Mouse (Mus musculus) stomach, embryonic 16.5 days (tissue): ENCODE measurements around the gene Sox1. TPM values are rescaled to one million over a fixed set of nuclear protein-coding genes. Genes with fewer than 3 reads are reported as not detected.

Source experiments
- ATAC-seq: fragments of 200-750 bp; cut with Nextera tagmentation; 2 replicates; pipeline ENCODE4 v1.8.0; 2017; ENCODE audit warnings: moderate number of reproducible peaks, moderate TSS enrichment; ENCODE audit not compliant: insufficient read depth, low FRiP score
- H3K27ac ChIP-seq: fragments of 300-500 bp; sonication (generic); 2 replicates; pipeline ENCODE4 v1.5.1; 2014; ENCODE audit warnings: low read length
- H3K27me3 ChIP-seq: fragments of 300-500 bp; sonication (generic); 2 replicates; pipeline ENCODE4 v1.6.1; 2014; ENCODE audit warnings: low read length, control low read depth, mixed read lengths; ENCODE audit not compliant: control insufficient read depth, insufficient read depth
- H3K36me3 ChIP-seq: fragments of 300-500 bp; sonication (generic); 2 replicates; pipeline ENCODE4 v1.6.1; 2014; ENCODE audit warnings: low read length; ENCODE audit not compliant: control insufficient read depth, insufficient read depth
- H3K4me1 ChIP-seq: fragments of 300-500 bp; sonication (generic); 2 replicates; pipeline ENCODE4 v1.6.1; 2014; ENCODE audit warnings: low read length, control low read depth, mixed read lengths; ENCODE audit not compliant: control insufficient read depth, insufficient read depth
- H3K4me2 ChIP-seq: fragments of 300-500 bp; sonication (generic); 2 replicates; pipeline ENCODE4 v1.6.1; 2014; ENCODE audit warnings: low read depth, low read length, mixed read lengths
- H3K4me3 ChIP-seq: fragments of 300-500 bp; sonication (generic); replicated peaks from 2 replicates; pipeline ENCODE4 v1.5.1; 2014; ENCODE audit warnings: mild to moderate bottlenecking, low read length
- H3K9ac ChIP-seq: fragments of 300-500 bp; sonication (generic); 2 replicates; pipeline ENCODE4 v1.6.1; 2014; ENCODE audit warnings: low read length
- H3K9me3 ChIP-seq: fragments of 300-500 bp; sonication (generic); replicated peaks from 2 replicates; pipeline ENCODE4 v1.6.1; 2016; ENCODE audit warnings: low read length, control low read depth; ENCODE audit not compliant: control insufficient read depth
- WGBS: fragments of 180-500 bp; shearing (Covaris S2); extraction: QIAGEN DNeasy Blood & Tissue Kit; methylation state at CpG from one replicate; pipeline ENCODE4 v1.1.7; 2014; 5-methylcytosine and 5-hydroxymethylcytosine counted together
- microRNA-seq: library from miRNA; unstranded; fragments of <30 nt; microRNA quantifications from one replicate; pipeline ENCODE4, GENCODE M21; 2016
- polyA plus RNA-seq: library from polyadenylated mRNA; unstranded; fragments of >200 nt; fragmentation: Nextera tagmentation; extraction: Ambion mirVana; gene quantifications from 2 replicates; pipeline ENCODE4 v1.2.1, GENCODE M21; 2015

The Sox1 gene
- polyA plus RNA-seq, 1 experiment from 2014 or later: not detected

DNA sequence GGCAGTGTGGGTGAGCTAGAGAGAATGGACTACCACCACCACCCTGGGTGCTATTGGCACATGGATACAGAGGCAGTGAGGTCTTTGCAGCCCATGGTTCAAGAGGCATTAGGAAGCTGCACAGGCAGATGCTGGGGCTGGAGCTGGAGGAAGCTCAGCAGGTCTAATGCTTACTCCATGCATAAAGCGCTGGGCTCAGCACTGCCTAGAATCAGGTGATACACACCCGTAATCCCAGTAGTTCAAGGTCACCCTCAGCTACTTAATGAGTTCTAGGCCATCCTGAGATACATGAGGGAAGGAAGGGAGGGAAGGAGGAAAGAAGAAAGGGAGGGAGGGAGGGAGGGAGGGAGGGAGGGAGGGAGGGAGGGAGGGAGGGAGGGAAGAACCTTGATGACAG lies 50.2 kb downstream of the Sox1 start:
- 47% methylated on average over 2 of the region's 2 CpGs for WGBS
- no peak for ATAC-seq

DNA sequence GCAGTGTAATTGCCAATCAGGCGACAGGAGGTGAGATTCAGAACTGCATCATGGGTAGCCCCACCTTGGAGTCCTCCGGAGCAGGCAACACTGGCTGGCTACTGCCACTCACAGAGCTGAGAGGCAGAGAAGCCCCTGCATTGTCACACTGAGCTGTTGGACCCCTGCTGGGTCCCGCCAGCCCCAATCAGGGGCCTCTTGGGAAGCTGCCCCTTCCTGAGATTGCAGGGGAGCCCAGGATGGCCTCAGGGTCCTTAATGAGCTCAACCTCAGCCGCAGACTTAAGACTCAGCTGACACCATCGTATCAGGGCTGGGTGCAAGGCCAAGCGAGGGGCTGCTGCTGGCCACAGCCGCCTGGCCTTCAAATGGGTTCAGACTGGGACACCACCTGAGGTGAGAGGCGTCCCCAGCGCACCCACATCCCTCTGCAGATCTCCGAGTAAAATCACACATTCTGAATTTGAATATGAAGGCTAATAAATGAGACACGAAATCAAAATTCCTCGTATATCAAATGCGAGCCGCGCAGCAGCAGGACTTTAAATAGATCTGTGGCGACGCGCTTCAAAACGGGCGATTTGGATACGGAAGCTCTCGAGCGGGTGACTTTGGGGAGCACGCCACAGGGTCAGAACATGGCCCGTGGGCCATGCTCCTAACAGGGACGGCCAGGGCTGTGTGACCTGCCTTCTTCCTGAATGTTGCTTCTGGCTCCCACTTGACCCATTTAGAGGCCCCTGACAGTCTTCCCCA lies 51.0 kb downstream of the Sox1 start:
- H3K4me2 ChIP-seq: no peak overlapping the region
- WGBS: 3% methylated on average over 26 of the region's 26 CpGs
- peaks cover 7% of the 10 kb centered on the region; the same call in 1 of the 2 replicates for H3K9me3 ChIP-seq
- ATAC-seq: no peak; the same call in 1 of the 2 replicates
- no peaks in the 10 kb centered on the region for H3K36me3 ChIP-seq
- no peak overlapping the region for H3K27ac ChIP-seq
- no peaks in the 10 kb centered on the region for H3K4me1 ChIP-seq
- H3K27me3 ChIP-seq: peaks cover 30% of the 10 kb centered on the region
- H3K9ac ChIP-seq: no peak overlapping the region
- H3K4me3 ChIP-seq: no peak overlapping the region

More for the DNA sequence above, 50.2 kb downstream of the Sox1 start:
- H3K9ac ChIP-seq: no peak overlapping the region
- H3K27me3 ChIP-seq: peaks cover 30% of the 10 kb centered on the region
- no peak overlapping the region for H3K27ac ChIP-seq
- H3K4me3 ChIP-seq: no peak overlapping the region
- no peaks in the 10 kb centered on the region for H3K36me3 ChIP-seq
- H3K4me2 ChIP-seq: no peak overlapping the region
- H3K4me1 ChIP-seq: no peaks in the 10 kb centered on the region
- H3K9me3 ChIP-seq: peaks cover 7% of the 10 kb centered on the region; the same call in 1 of the 2 replicates

Small RNA genes within 50 kb of the gene (microRNA-seq; reads per million reads assigned to microRNA genes)
- not detected for gene Gm25239

Other genes with a start within 250 kb of the Sox1 start
- 0.09 TPM in 1 of 2 replicates, not detected in the other for gene A230072I06Rik, start 116.5 kb upstream of the Sox1 start, polyA plus RNA-seq
- not detected in 2 replicates for gene Spaca7, start 177.7 kb downstream of the Sox1 start, polyA plus RNA-seq